Mouse (Mus musculus): ENCODE measurements at regions not wholly inside any gene's neighbourhood (a gene's known extent, or its start where the extent isn't known, plus 50 kb on each side); places are given as distances from the start of the nearest gene placed in this dataset.

- peak; percentile 1 for DNase-seq
- Histone ChIP-seq H3K9ac (replicated peaks; ENCODE audit: low read length) (no peak overlapping the region), H3K9me3 (ENCODE audit: control insufficient read depth, low read length) (no peaks in the 10 kb centered on the region), H3K4me1 (ENCODE audit: control insufficient read depth, insufficient read depth, low read length) (no peaks in the 10 kb centered on the region), H3K27ac (replicated peaks; ENCODE audit: low read depth, low read length) (no peak overlapping the region), H3K36me3 (ENCODE audit: control insufficient read depth, insufficient read depth, low read length) (no peaks in the 10 kb centered on the region), H3K27me3 (ENCODE audit: control insufficient read depth, insufficient read depth, low read length) (no peaks in the 10 kb centered on the region), H3K4me3 (replicated peaks; ENCODE audit: low read depth, low read length) (no peak overlapping the region), H3K4me2 (ENCODE audit: low read length) (no peak overlapping the region)
- WGBS = 72% methylated on average over 2 of the region's 2 CpGs
- no peak for ATAC-seq (ENCODE audit: low FRiP score, low TSS enrichment)
These were observed 332.9 kb upstream of the Impad1 start for GRCm38 (mm10) chr4:5126059-5126458.

GRCm38 (mm10) chr4:5098411-5098810 lies 305.3 kb upstream of the Impad1 start:
- no peaks in the 10 kb centered on the region for H3K4me1 ChIP-seq (ENCODE audit: control insufficient read depth, insufficient read depth, low read length)
- H3K36me3 ChIP-seq (ENCODE audit: control insufficient read depth, insufficient read depth, low read length) = no peaks in the 10 kb centered on the region
- no peaks in the 10 kb centered on the region for H3K27me3 ChIP-seq (ENCODE audit: control insufficient read depth, insufficient read depth, low read length)
- H3K9me3 ChIP-seq (ENCODE audit: control insufficient read depth, low read length) = no peaks in the 10 kb centered on the region
- H3K9ac ChIP-seq (replicated peaks; ENCODE audit: low read length) = no peak overlapping the region
- DNase-seq (no peak), ATAC-seq (ENCODE audit: low FRiP score, low TSS enrichment) (no peak)
- H3K4me3 ChIP-seq (replicated peaks; ENCODE audit: low read depth, low read length) = no peak overlapping the region
- no peak overlapping the region for H3K27ac ChIP-seq (replicated peaks; ENCODE audit: low read depth, low read length)
- 90% methylated on average over 3 of the region's 3 CpGs for WGBS
- no peak overlapping the region for H3K4me2 ChIP-seq (ENCODE audit: low read length)

- H3K4me2 ChIP-seq (ENCODE audit: low read length) = no peak overlapping the region
- 60% methylated on average over 3 of the region's 3 CpGs for WGBS
- ATAC-seq (ENCODE audit: low FRiP score, low TSS enrichment) = no peak
- no peaks in the 10 kb centered on the region for H3K27me3 ChIP-seq (ENCODE audit: control insufficient read depth, insufficient read depth, low read length)
- no peak overlapping the region for H3K4me3 ChIP-seq (replicated peaks; ENCODE audit: low read depth, low read length)
- no peaks in the 10 kb centered on the region for H3K4me1 ChIP-seq (ENCODE audit: control insufficient read depth, insufficient read depth, low read length)
- H3K36me3 ChIP-seq (ENCODE audit: control insufficient read depth, insufficient read depth, low read length) = no peaks in the 10 kb centered on the region
- no peak for DNase-seq
- H3K9ac ChIP-seq (replicated peaks; ENCODE audit: low read length) = no peak overlapping the region
- H3K9me3 ChIP-seq (ENCODE audit: control insufficient read depth, low read length) = no peaks in the 10 kb centered on the region
- H3K27ac ChIP-seq (replicated peaks; ENCODE audit: low read depth, low read length) = no peak overlapping the region
These were observed 285.6 kb upstream of the Impad1 start for GRCm38 (mm10) chr4:5078723-5079122.

- H3K9me3 ChIP-seq (ENCODE audit: control insufficient read depth, low read length) = no peaks in the 10 kb centered on the region
- no peak for DNase-seq
- no peaks in the 10 kb centered on the region for H3K36me3 ChIP-seq (ENCODE audit: control insufficient read depth, insufficient read depth, low read length)
- no peak overlapping the region for H3K9ac ChIP-seq (replicated peaks; ENCODE audit: low read length)
- ATAC-seq (ENCODE audit: low FRiP score, low TSS enrichment) = no peak
- no peak overlapping the region for H3K4me3 ChIP-seq (replicated peaks; ENCODE audit: low read depth, low read length)
- no peaks in the 10 kb centered on the region for H3K27me3 ChIP-seq (ENCODE audit: control insufficient read depth, insufficient read depth, low read length)
- 97% methylated on average over 1 of the region's 1 CpGs for WGBS
- H3K27ac ChIP-seq (replicated peaks; ENCODE audit: low read depth, low read length) = no peak overlapping the region
- no peak overlapping the region for H3K4me2 ChIP-seq (ENCODE audit: low read length)
- H3K4me1 ChIP-seq (ENCODE audit: control insufficient read depth, insufficient read depth, low read length) = no peaks in the 10 kb centered on the region
These were observed 281.6 kb upstream of the Impad1 start for GRCm38 (mm10) chr4:5074754-5075153.

- no peak overlapping the region for H3K4me2 ChIP-seq (ENCODE audit: low read length)
- no peaks in the 10 kb centered on the region for H3K36me3 ChIP-seq (ENCODE audit: control insufficient read depth, insufficient read depth, low read length)
- no peaks in the 10 kb centered on the region for H3K27me3 ChIP-seq (ENCODE audit: control insufficient read depth, insufficient read depth, low read length)
- H3K27ac ChIP-seq (replicated peaks; ENCODE audit: low read depth, low read length) = no peak overlapping the region
- ATAC-seq (ENCODE audit: low FRiP score, low TSS enrichment) = 0 out of 2 replicates have a peak, but pooled peaks have one; percentile 37
- H3K4me3 ChIP-seq (replicated peaks; ENCODE audit: low read depth, low read length) = no peak overlapping the region
- H3K9me3 ChIP-seq (ENCODE audit: control insufficient read depth, low read length) = no peaks in the 10 kb centered on the region
- no peak overlapping the region for H3K9ac ChIP-seq (replicated peaks; ENCODE audit: low read length)
- no peak for DNase-seq
- no peaks in the 10 kb centered on the region for H3K4me1 ChIP-seq (ENCODE audit: control insufficient read depth, insufficient read depth, low read length)
- 87% methylated on average over 4 of the region's 4 CpGs for WGBS
These were observed 278.1 kb upstream of the Impad1 start for GRCm38 (mm10) chr4:5071243-5071642.

- ATAC-seq (ENCODE audit: low FRiP score, low TSS enrichment) = no peak
- Histone ChIP-seq H3K9ac (replicated peaks; ENCODE audit: low read length) (no peak overlapping the region), H3K27ac (replicated peaks; ENCODE audit: low read depth, low read length) (0 out of 2 replicates have a peak overlapping the region, but pooled peaks have one; percentile 13), H3K4me2 (ENCODE audit: low read length) (no peak overlapping the region), H3K27me3 (ENCODE audit: control insufficient read depth, insufficient read depth, low read length) (no peaks in the 10 kb centered on the region), H3K9me3 (ENCODE audit: control insufficient read depth, low read length) (no peaks in the 10 kb centered on the region), H3K36me3 (ENCODE audit: control insufficient read depth, insufficient read depth, low read length) (no peaks in the 10 kb centered on the region), H3K4me3 (replicated peaks; ENCODE audit: low read depth, low read length) (no peak overlapping the region), H3K4me1 (ENCODE audit: control insufficient read depth, insufficient read depth, low read length) (no peaks in the 10 kb centered on the region)
- WGBS = 10% methylated on average over 2 of the region's 2 CpGs
- DNase-seq = peak; percentile 4
These were observed 266.3 kb upstream of the Impad1 start for GRCm38 (mm10) chr4:5059290-5059955.

GRCm38 (mm10) chr4:5029929-5030328 lies 236.8 kb upstream of the Impad1 start:
- no peaks in the 10 kb centered on the region for H3K36me3 ChIP-seq (ENCODE audit: control insufficient read depth, insufficient read depth, low read length)
- no peaks in the 10 kb centered on the region for H3K4me1 ChIP-seq (ENCODE audit: control insufficient read depth, insufficient read depth, low read length)
- ATAC-seq (ENCODE audit: low FRiP score, low TSS enrichment) (no peak), DNase-seq (no peak)
- no peak overlapping the region for H3K4me3 ChIP-seq (replicated peaks; ENCODE audit: low read depth, low read length)
- H3K27me3 ChIP-seq (ENCODE audit: control insufficient read depth, insufficient read depth, low read length) = no peaks in the 10 kb centered on the region
- H3K9ac ChIP-seq (replicated peaks; ENCODE audit: low read length) = no peak overlapping the region
- H3K27ac ChIP-seq (replicated peaks; ENCODE audit: low read depth, low read length) = no peak overlapping the region
- H3K9me3 ChIP-seq (ENCODE audit: control insufficient read depth, low read length) = no peaks in the 10 kb centered on the region
- no peak overlapping the region for H3K4me2 ChIP-seq (ENCODE audit: low read length)
- WGBS = 70% methylated on average over 2 of the region's 2 CpGs

GRCm38 (mm10) chr4:4987491-4987890 lies 194.3 kb upstream of the Impad1 start:
- no peaks in the 10 kb centered on the region for H3K27me3 ChIP-seq (ENCODE audit: control insufficient read depth, insufficient read depth, low read length)
- no peaks in the 10 kb centered on the region for H3K4me1 ChIP-seq (ENCODE audit: control insufficient read depth, insufficient read depth, low read length)
- DNase-seq = no peak
- no peak for ATAC-seq (ENCODE audit: low FRiP score, low TSS enrichment)
- H3K36me3 ChIP-seq (ENCODE audit: control insufficient read depth, insufficient read depth, low read length) = no peaks in the 10 kb centered on the region
- H3K4me2 ChIP-seq (ENCODE audit: low read length) = no peak overlapping the region
- no peaks in the 10 kb centered on the region for H3K9me3 ChIP-seq (ENCODE audit: control insufficient read depth, low read length)
- H3K27ac ChIP-seq (replicated peaks; ENCODE audit: low read depth, low read length) = no peak overlapping the region
- H3K9ac ChIP-seq (replicated peaks; ENCODE audit: low read length) = no peak overlapping the region
- no peak overlapping the region for H3K4me3 ChIP-seq (replicated peaks; ENCODE audit: low read depth, low read length)
- WGBS = 86% methylated on average over 4 of the region's 4 CpGs

GRCm38 (mm10) chr4:4983474-4984194 lies 190.5 kb upstream of the Impad1 start:
- Histone ChIP-seq H3K4me2 (ENCODE audit: low read length) (no peak overlapping the region), H3K36me3 (ENCODE audit: control insufficient read depth, insufficient read depth, low read length) (no peaks in the 10 kb centered on the region), H3K4me3 (replicated peaks; ENCODE audit: low read depth, low read length) (no peak overlapping the region), H3K4me1 (ENCODE audit: control insufficient read depth, insufficient read depth, low read length) (no peaks in the 10 kb centered on the region), H3K9me3 (ENCODE audit: control insufficient read depth, low read length) (no peaks in the 10 kb centered on the region), H3K27me3 (ENCODE audit: control insufficient read depth, insufficient read depth, low read length) (no peaks in the 10 kb centered on the region), H3K9ac (replicated peaks; ENCODE audit: low read length) (no peak overlapping the region), H3K27ac (replicated peaks; ENCODE audit: low read depth, low read length) (no peak overlapping the region)
- ATAC-seq (ENCODE audit: low FRiP score, low TSS enrichment) = no peak
- 83% methylated on average over 1 of the region's 1 CpGs for WGBS
- no peak for DNase-seq

Measured in midbrain, embryonic 14.5 days (tissue).